ENCODE assay signal across 11 mouse cellular contexts in genomic region chr5:20680833-20681530, GRCm38 (mm10).
A peak's percentile ranks its signal among the peaks of the same experiment; 100 is the strongest.
DNase-seq lines count a peak whose midpoint lies in the region; ATAC-seq and TF ChIP-seq lines count a peak whose summit lies in the region.
"Had no signal": no experiment of that assay in that cellular context is flagged by ENCODE, and none has a peak within 500 bp of the region (broad histone marks: within the 10 kb centered on the region; RNA-seq: fewer than 3 reads in every experiment).

No protein-coding gene starts in this region.

- no peaks in the 10 kb centered on the region for H3K9me3 ChIP-seq in liver, embryonic 11.5 days (ENCODE audit: control insufficient read depth, low read length)
- no peaks in the 10 kb centered on the region for H3K9me3 ChIP-seq in MEL (replicated peaks; ENCODE audit: insufficient read depth, low read length)
- no peaks in the 10 kb centered on the region for H3K9me3 ChIP-seq in hindbrain, embryonic 14.5 days (ENCODE audit: control insufficient read depth, low read length)
- H3K9me3 ChIP-seq: liver, embryonic 15.5 days; neural tube, embryonic 12.5 days had no signal

- H3K4me2 ChIP-seq in liver, embryonic 11.5 days, result no peak overlapping the region
- no peak overlapping the region for H3K4me2 ChIP-seq in hindbrain, embryonic 14.5 days (replicated peaks)
- H3K4me2 ChIP-seq: liver, embryonic 15.5 days; neural tube, embryonic 12.5 days had no signal

- DNase-seq in liver, adult 2 months (ENCODE audit: extremely low read depth, low read depth, low spot score), result peak; percentile 12
- DNase-seq in liver, embryonic 11.5 days (ENCODE audit: low spot score), result no peak
- peak; percentile 28 for DNase-seq in MEL (ENCODE audit: low read depth, low spot score)
- DNase-seq in c-Kit-positive CD71-negative TER-119-negative erythroid progenitor cells, embryonic 14.5 days (ENCODE audit: low read depth), result peak; percentile 46
- no peak for DNase-seq in retina, embryonic 14.5 days (ENCODE audit: low spot score)
- no peak for DNase-seq in hindbrain, embryonic 14.5 days (ENCODE audit: low spot score)
- DNase-seq: embryo, embryonic 11 days had no signal

- TF ChIP-seq POLR2A in liver, adult 2 months (IDR thresholded peaks at IDR 0.05; ENCODE audit: extremely low read depth, insufficient read depth, low read length), result no peak
- no peak for TF ChIP-seq POLR2A in MEL (IDR thresholded peaks at IDR 0.05; ENCODE audit: control insufficient read depth in 1 of 2, insufficient read depth in 1 of 2, low read depth in 1 of 2, low read length in 2 of 2, poor library complexity in 1 of 2)

- TF ChIP-seq RAD21 in MEL (IDR thresholded peaks at IDR 0.05; ENCODE audit: low read depth, low read length), result no peak

- WGBS in liver, adult 2 months, result 82% methylated on average over 15 of the region's 15 CpGs
- 57% methylated on average over 15 of the region's 15 CpGs for WGBS in liver, embryonic 11.5 days
- 87% methylated on average over 15 of the region's 15 CpGs for WGBS in hindbrain, embryonic 14.5 days

- H3K79me2 ChIP-seq in liver, adult 2 months (ENCODE audit: control insufficient read depth, insufficient read depth, low read length), result no peaks in the 10 kb centered on the region
- H3K79me2 ChIP-seq in MEL (ENCODE audit: control insufficient read depth, insufficient read depth, low read length, poor library complexity), result no peaks in the 10 kb centered on the region

- H3K4me3 ChIP-seq in liver, adult 2 months (ENCODE audit: insufficient read depth, low read depth, low read length), result no peak overlapping the region
- H3K4me3 ChIP-seq in liver, embryonic 11.5 days (ENCODE audit: low read depth, low read length), result no peak overlapping the region
- H3K4me3 ChIP-seq in MEL (ENCODE audit: control insufficient read depth in 1 of 2, insufficient read depth in 1 of 2, low read depth in 2 of 2, low read length in 2 of 2), result no peak overlapping the region
- H3K4me3 ChIP-seq in hindbrain, embryonic 14.5 days (replicated peaks; ENCODE audit: low read length), result no peak overlapping the region
- H3K4me3 ChIP-seq: liver, embryonic 15.5 days; neural tube, embryonic 12.5 days had no signal

- TF ChIP-seq EP300 in MEL (IDR thresholded peaks at IDR 0.05; ENCODE audit: low read depth in 1 of 2, low read length in 2 of 2), result no peak

- H3K36me3 ChIP-seq in liver, adult 2 months (ENCODE audit: control insufficient read depth, insufficient read depth, low read length), result no peaks in the 10 kb centered on the region
- H3K36me3 ChIP-seq in liver, embryonic 11.5 days (ENCODE audit: control insufficient read depth, insufficient read depth, low read length), result no peaks in the 10 kb centered on the region
- no peaks in the 10 kb centered on the region for H3K36me3 ChIP-seq in MEL (ENCODE audit: control insufficient read depth in 1 of 2, insufficient read depth in 2 of 2, low read length in 2 of 2)
- H3K36me3 ChIP-seq in hindbrain, embryonic 14.5 days (replicated peaks; ENCODE audit: control insufficient read depth, insufficient read depth), result no peaks in the 10 kb centered on the region
- H3K36me3 ChIP-seq: liver, embryonic 15.5 days; neural tube, embryonic 12.5 days had no signal

- no peak overlapping the region for H3K27ac ChIP-seq in liver, adult 2 months (replicated peaks; ENCODE audit: insufficient read depth, low read depth, low read length)
- no peak overlapping the region for H3K27ac ChIP-seq in liver, embryonic 11.5 days (ENCODE audit: low read depth, low read length)
- no peak overlapping the region for H3K27ac ChIP-seq in MEL (ENCODE audit: control insufficient read depth, low read depth, low read length)
- no peak overlapping the region for H3K27ac ChIP-seq in hindbrain, embryonic 14.5 days
- H3K27ac ChIP-seq: liver, embryonic 15.5 days; neural tube, embryonic 12.5 days had no signal

- no peak overlapping the region for H3K9ac ChIP-seq in liver, adult 2 months (ENCODE audit: low read depth, low read length)
- no peak overlapping the region for H3K9ac ChIP-seq in liver, embryonic 11.5 days (ENCODE audit: low read depth, low read length)
- no peak overlapping the region for H3K9ac ChIP-seq in MEL (ENCODE audit: control insufficient read depth, low read depth, low read length, poor library complexity, severe bottlenecking)
- no peak overlapping the region for H3K9ac ChIP-seq in hindbrain, embryonic 14.5 days
- H3K9ac ChIP-seq: liver, embryonic 15.5 days; neural tube, embryonic 12.5 days had no signal

- ATAC-seq in liver, embryonic 11.5 days (replicated peaks; ENCODE audit: low FRiP score), result no peak
- ATAC-seq in monocyte, adult 5-6 weeks (replicated peaks; ENCODE audit: insufficient number of reproducible peaks, low FRiP score, low TSS enrichment, poor library complexity, severe bottlenecking), result peak; percentile 84
- no peak for ATAC-seq in hindbrain, embryonic 14.5 days (ENCODE audit: low FRiP score)
- ATAC-seq: intestine, embryonic 16.5 days had no signal

- H3K27me3 ChIP-seq in liver, adult 2 months (ENCODE audit: control insufficient read depth, insufficient read depth, low read length), result no peaks in the 10 kb centered on the region
- no peaks in the 10 kb centered on the region for H3K27me3 ChIP-seq in liver, embryonic 11.5 days (replicated peaks; ENCODE audit: control insufficient read depth, insufficient read depth, low read length)
- H3K27me3 ChIP-seq in MEL (ENCODE audit: control insufficient read depth in 1 of 2, insufficient read depth in 2 of 2, low read length in 2 of 2), result peaks cover 0 to 4% of the 10 kb centered on the region in 2 experiments; a peak in 1 of 4 replicates
- H3K27me3 ChIP-seq in hindbrain, embryonic 14.5 days (ENCODE audit: control insufficient read depth, insufficient read depth, low read length), result no peaks in the 10 kb centered on the region
- H3K27me3 ChIP-seq: liver, embryonic 15.5 days; neural tube, embryonic 12.5 days had no signal

- H3K4me1 ChIP-seq in liver, adult 2 months (ENCODE audit: control insufficient read depth, insufficient read depth, low read length), result no peaks in the 10 kb centered on the region
- H3K4me1 ChIP-seq in liver, embryonic 11.5 days (replicated peaks; ENCODE audit: control insufficient read depth, insufficient read depth, low read length), result no peaks in the 10 kb centered on the region
- no peaks in the 10 kb centered on the region for H3K4me1 ChIP-seq in MEL (ENCODE audit: control insufficient read depth in 1 of 2, insufficient read depth in 2 of 2, low read length in 2 of 2)
- peaks cover 11% of the 10 kb centered on the region for H3K4me1 ChIP-seq in hindbrain, embryonic 14.5 days (replicated peaks; ENCODE audit: control insufficient read depth, insufficient read depth, low read length)
- H3K4me1 ChIP-seq: liver, embryonic 15.5 days had no signal

- TF ChIP-seq CTCF in liver, adult 2 months (IDR thresholded peaks at IDR 0.05; ENCODE audit: low read depth, low read length), result no peak
- no peak for TF ChIP-seq CTCF in MEL (IDR thresholded peaks at IDR 0.05 in 2 of 3, conservative IDR thresholded peaks at IDR 0.05 in 1 of 3; ENCODE audit: control insufficient read depth in 1 of 3, insufficient read depth in 1 of 3, low read depth in 2 of 3, low read length in 3 of 3, poor library complexity in 1 of 3, severe bottlenecking in 1 of 3)

TF ChIP-seq in MEL, 35 proteins besides CTCF, POLR2A, EP300 and RAD21:
- TF ChIP-seq ZC3H11A (IDR thresholded peaks at IDR 0.05; ENCODE audit: low read depth, low read length) (no peak), USF1 (IDR thresholded peaks at IDR 0.05; ENCODE audit: low read depth, low read length) (no peak), MAZ (IDR thresholded peaks at IDR 0.05; ENCODE audit: low read depth, low read length) (no peak), TAL1 (IDR thresholded peaks at IDR 0.05; ENCODE audit: low read length) (no peak)

Comparison
In these comparisons a context has a peak if more than half of its experiments do, and no peak if none do; other contexts are left out.
1. DNase-seq: peak in liver, adult 2 months (single experiment), MEL (single experiment) and c-Kit-positive CD71-negative TER-119-negative erythroid progenitor cells, embryonic 14.5 days (single experiment); none in liver, embryonic 11.5 days (single experiment), retina, embryonic 14.5 days (single experiment) and hindbrain, embryonic 14.5 days (single experiment).